Mouse (Mus musculus) right cerebral cortex, postnatal 36 days (tissue): ENCODE measurements at regions not wholly inside any gene's neighbourhood (a gene's known extent, or its start where the extent isn't known, plus 50 kb on each side); places are given as distances from the start of the nearest gene placed in this dataset.
"Not testable (repeated sequence)": the region's sequence is repeated elsewhere in the genome, so short reads cannot be mapped to it uniquely, and the experiment has no call there.

ENCODE experiments used
- DNase-seq, 2 experiments: peaks; one replicate each; pipeline ENCODE4 v3.0.0; 2022; ENCODE audit warnings: low spot score in 2 of 2, mixed read lengths in 1 of 2

- no peak for DNase-seq
Observed at GRCm38 (mm10) chr12:48223298-48223697, 1159.2 kb upstream of the Foxg1 start.

DNA sequence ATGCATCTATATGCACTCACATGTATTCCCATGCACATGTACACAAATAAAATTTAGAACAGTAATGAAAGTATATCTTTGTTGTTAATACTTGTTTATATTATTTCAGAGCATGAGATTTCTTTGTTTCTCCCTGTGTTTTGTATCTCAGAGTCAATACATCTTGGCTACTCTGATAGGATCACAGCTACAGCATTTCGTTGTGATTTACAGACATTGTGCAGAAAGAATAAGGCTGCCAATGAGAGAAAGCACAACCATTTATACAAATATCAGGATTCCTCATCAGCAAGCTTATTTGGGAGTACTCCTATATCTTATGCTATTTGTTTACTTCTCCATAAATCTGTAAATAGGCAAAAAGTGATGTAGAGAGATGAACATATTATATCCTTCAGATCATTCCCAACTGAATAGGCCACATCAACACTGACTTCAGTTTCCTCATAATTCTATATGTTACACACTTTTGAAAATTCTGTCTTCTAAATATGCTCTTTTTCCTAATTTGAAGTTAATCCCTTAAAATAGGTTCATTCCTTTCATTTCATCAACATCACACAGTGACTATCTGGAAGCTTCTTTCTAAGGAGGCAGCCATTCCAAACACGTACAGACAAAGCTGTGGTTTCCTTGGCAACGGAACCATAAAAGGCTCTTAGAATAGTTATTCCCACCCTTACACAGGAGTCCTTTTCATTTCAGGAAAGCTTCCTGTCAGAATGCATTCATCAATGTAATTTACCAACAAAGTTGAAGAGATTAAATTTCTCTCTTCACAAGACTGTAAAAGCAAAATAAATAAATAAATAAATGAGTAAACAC is 1160.3 kb upstream of the Foxg1 start:
- peak in 1 of 2 experiments; percentile 9 for DNase-seq

DNA sequence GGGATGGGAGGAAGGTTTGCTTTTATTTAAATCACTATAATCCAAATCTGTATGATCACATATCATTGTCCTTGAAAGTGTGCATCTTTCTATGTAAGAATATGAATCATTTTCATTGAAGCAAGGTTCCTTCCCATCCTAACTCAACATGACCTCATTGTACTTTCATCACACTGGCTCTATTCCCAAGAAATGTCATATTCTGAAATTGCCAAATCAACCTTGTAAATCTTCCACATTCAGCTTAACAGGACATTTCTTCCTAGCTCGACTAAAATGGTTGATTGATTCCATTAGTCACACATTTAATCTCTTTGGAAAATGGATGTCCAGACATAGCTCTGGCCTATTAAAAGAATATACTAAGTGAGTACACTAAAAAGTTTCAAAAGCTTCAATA is 1200.6 kb upstream of the Foxg1 start:
- DNase-seq = no peak

GRCm38 (mm10) chr12:48173926-48174601 is 1208.4 kb upstream of the Foxg1 start:
- DNase-seq = no peak

DNA sequence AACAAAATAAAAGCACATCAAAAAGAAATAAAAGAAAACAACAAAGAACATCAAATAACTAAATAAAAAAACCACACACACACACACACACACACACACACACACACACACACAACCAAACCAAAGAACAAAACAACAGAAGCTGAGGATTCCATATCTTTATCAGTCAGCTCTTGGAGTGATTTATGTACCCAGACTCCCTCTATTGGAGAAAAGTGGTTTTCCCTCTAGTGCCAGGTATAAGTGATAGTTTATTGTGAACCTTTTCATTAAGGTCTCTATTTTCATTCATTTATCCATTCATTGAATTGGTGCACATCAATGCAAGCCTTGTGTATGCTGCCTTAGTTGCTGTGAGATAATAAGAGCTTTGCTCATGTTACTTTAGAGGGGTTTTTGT is 1236.3 kb upstream of the Foxg1 start:
- DNase-seq = no peak

DNA sequence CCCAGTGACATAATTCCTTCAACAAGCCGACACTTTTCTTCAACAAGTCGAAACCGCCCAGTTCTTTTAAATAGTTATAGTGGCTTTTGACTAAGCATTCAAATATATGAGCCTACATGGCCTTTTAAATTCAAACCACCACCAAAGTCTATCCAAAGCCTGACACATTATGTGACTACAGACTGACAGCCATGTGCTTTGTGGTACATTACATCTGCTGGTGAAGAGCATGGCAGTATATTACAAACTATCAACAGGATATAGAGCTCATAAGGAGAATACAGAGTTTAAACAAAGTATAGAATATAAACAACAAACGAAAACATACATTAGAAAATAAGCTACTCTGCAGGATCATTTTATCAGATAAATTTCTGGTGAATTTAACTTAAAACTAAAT is 1259.5 kb upstream of the Foxg1 start:
- no peak for DNase-seq

- DNase-seq = no peak
Observed at GRCm38 (mm10) chr12:48099727-48100126, 1281.0 kb upstream of the Nova1 start.

DNA sequence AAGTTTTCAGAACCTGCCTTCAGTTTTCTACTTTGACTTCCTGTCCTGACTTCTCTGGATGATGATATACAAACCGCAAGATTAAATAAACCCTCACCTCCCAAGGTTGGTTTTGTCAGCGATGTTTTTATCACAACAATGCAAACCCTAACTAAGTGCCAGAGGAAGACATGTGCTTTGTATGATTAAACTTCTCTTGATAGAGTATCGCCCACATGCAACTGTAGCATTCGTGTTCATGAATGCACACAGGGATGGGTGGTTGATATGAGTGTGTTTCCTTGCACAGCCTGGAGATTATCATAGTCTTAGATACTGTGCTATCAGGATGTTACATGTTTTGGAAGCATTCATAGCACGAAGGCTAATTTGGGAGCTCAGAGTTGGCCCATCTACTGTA is 1268.3 kb upstream of the Nova1 start:
- DNase-seq = no peak

- no peak for DNase-seq
Observed at GRCm38 (mm10) chr12:48083377-48083776, 1264.6 kb upstream of the Nova1 start.

DNA sequence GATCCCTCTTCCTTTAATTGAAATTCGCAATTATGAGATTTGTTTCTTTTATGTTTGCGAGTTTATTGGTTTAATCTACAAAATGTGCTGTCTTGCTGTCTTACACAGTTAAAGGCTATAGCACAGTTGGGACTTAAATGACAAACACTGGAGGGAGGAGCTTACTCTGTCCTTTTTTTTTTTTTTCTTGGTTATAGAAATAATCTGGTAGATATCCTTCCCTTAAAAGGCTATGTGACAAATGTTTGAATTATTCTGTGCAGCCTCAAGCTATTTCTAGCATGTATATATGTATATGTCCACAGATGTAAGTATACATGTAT is 1243.9 kb upstream of the Nova1 start:
- DNase-seq = no peak

- DNase-seq = no peak
Observed at GRCm38 (mm10) chr12:48061898-48062619, 1243.3 kb upstream of the Nova1 start.

DNA sequence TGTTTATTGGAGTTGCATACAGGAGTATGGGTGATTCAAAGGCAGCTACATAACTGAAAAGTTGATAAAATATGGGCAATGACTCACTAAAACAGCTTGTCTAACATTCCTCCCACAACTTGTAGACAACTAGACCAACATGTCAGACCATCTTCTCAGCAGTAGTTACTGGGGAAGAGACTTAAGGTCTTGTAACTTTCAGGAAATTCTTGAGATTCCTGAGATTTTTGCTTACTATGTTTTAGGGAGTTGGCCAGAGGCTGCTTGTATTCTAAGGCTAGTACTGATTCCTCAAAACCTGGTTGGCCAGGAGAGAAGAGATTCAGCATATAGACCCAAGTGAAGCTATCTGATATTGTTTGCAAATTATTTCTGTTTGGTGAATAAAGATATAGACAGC is 1201.7 kb upstream of the Nova1 start:
- no peak for DNase-seq

DNA sequence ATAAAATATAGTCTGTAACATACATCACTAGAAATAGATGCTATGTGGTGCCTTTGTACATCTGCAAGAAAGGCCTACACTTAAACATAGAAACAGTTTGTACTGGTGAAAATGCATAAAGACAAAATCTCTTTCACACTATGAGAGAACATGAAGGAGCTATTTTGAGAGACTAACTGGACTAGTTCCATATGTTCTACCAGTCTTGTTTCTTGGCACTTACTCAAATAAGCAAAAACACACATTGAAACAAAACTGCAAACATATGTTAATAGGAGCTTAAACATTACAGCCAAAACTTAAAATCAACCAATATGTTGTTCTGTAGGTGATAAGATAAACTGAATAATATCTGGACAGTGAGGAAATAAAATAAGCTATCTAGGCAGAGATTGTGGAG is 1157.1 kb upstream of the Nova1 start:
- no peak for DNase-seq

GRCm38 (mm10) chr12:47969655-47970054 is 1150.9 kb upstream of the Nova1 start:
- no peak for DNase-seq

DNA sequence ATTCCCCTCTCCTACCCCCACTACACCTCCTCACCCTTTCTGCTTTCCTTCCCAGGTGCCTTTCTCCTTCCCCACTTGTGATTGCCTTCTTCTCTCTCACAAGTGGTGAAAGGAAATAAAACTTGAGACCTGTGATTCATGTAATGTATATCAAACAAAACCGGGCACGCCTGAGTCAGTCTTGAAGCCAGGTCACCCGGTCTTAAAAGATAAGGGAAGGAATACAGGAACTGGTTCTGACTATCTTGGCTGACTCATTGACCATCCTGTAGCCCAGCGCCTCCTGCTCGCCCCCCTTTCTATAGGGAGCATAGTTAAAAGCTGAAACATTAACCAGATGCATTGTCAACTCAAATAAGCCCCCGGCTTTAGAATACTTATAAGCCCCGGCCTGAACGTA is 1135.6 kb upstream of the Nova1 start:
- DNase-seq = no peak

DNA sequence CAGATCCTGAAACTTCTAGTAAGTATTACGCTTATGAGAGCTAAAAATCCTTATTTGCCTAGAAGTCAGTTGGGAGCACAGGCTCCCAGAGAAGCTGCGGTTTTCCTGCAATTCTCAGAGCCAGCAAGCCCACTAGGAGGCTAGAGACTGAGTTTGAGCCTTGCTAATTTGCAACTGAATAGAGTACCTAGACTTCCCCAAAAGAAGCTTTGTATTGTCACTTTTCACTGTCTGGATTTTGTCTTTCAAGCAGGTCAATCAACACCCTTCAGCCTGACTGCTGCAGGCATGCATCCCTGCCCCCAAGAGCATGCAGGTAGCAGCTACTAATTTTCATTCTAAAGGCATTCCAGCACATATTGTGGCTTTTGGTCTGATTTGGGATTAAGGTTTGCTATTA is 1120.8 kb upstream of the Nova1 start:
- not testable (repeated sequence) for DNase-seq

DNA sequence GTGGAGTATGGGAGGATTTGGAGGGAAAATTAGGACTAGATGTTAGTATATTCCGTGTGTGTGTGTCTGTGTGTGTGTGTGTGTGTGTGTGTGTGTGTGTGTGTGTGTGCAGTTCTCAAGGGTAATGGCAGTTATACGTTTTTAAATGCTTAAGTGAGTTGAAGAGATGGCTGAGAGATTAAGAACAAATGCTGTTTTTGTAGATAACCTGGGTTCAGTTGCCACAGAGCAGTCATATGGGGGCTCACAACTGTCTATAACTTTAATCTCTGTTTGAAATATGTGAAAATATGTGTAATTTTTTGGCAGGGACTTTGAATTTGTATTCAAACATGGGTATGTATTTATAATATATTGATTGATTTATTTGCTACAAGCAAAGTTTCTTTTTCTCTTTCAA is 1108.3 kb upstream of the Nova1 start:
- no peak for DNase-seq
